Mouse (Mus musculus): ENCODE measurements at regions not wholly inside any gene's neighbourhood (a gene's known extent, or its start where the extent isn't known, plus 50 kb on each side); places are given as distances from the start of the nearest gene placed in this dataset.

DNA sequence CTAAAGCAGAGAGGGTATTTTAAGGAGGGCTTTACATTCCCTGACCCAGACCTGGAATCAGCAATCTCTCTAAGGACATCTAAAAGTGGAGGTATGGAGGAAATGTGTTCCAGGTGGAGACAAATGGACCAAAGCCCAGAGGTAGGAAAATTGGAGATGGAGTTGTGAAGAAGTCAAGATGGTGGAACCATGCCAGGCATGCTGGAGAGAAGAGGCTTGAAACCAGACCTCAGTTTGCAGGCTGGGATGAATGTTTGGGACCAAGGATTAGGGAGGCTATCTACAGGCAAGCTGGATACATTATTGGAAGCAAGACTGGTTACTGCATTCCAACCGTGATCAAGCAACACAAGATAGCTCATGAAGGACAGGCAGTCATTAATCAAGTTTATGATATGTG lies 88.3 kb upstream of the Nckap5 start:
- DNase-seq (ENCODE audit: low spot score in 2 of 2): no peak

DNA sequence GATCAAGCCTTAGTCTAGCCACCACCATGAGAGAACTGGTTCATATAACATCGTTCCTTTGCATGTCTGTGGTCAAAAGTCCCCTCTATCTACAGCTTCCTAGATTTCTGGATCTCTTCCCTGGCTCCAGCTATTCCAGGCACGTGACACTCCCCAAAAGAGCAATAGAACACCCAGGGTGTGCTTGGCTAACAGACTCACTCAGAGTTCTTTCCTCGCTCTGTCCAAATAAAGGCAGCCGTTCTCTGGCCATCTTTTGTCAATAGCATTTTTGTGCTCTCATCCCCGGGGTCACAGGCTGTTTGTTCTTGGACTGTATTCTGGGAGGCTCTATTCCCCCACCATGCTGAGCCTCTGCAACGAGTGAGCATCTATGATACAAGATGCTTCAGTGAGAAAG lies 87.3 kb upstream of the Nckap5 start:
- DNase-seq (ENCODE audit: low spot score in 2 of 2): no peak

DNA sequence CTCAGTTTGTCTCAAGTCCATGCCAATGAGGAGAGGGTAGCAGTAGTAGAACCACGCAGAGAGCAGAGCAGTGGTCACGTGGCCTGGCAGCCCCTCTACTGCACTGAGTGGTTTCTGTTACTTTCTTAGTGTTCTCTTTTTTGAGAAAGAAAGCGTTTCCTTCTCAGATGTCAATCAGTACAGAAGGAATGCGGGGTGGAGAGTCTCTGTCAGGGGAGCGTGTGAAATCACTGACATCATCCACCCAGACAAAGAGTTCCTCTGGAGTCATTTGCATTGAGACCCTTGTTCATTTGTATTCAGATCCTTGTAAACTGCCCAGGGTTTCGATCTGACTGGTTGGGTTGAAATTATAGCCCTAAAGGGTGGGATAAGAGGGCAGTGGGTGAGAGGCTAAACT lies 85.8 kb upstream of the Nckap5 start:
- no peak for DNase-seq (ENCODE audit: low spot score in 2 of 2)

- DNase-seq (ENCODE audit: low spot score in 2 of 2): no peak
These were observed 80.9 kb upstream of the Nckap5 start for GRCm38 (mm10) chr1:126911277-126912060.

- DNase-seq (ENCODE audit: low spot score in 2 of 2): no peak
These were observed 76.8 kb upstream of the Nckap5 start for GRCm38 (mm10) chr1:126907417-126907816.

GRCm38 (mm10) chr1:126898484-126898883 lies 67.9 kb upstream of the Nckap5 start:
- no peak for DNase-seq (ENCODE audit: low spot score in 2 of 2)

DNA sequence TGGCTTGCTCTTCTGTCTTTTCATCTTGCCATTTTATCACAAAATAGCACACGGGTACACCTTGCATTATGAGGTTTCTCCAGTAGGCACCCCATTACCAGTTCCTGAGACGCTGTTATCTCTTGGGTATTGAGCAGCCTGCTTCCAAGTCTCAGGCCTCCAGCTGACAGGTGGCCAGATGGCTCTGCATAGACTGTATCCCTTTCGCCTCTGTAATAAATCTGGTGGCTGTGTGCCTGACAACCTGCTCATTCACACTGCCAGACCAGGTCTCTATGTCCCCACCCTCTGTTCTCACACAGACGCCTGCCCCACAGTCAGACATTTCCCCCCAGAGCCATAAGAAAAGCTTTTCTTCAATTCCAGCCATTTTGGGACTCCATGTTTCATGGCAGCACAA lies 66.3 kb upstream of the Nckap5 start:
- DNase-seq (ENCODE audit: low spot score in 2 of 2): no peak

DNA sequence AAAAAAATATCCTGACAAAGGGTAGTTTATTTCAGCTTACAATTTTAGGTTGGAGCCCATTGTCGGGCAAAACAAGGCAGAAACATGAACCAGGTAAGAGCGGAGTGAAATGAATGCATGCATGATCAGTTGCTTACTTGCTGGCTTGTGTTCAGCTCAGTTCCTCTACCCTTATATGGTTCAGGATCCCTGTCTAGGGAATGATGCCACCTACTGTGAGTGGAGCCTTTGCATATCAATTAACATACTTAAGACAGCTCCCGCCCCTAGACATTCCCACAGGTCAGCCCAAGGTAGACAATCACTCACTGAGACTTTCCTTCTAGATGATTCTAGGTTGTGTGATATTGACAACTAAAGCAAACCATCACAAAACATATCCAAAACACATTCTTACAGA lies 50.2 kb upstream of the Nckap5 start:
- DNase-seq (ENCODE audit: low spot score in 2 of 2): no peak

Data from cerebellum, postnatal 4 days (tissue).